Mouse (Mus musculus): Measurements from ENCODE around the gene Nab1.

GRCm38 (mm10) chr1:52515249-52515648 is 14.8 kb upstream of the Nab1 start:
- TF ChIP-seq POLR2AphosphoS2 (IDR thresholded peaks at IDR 0.05; ENCODE audit: insufficient read length, low read depth) (no peak), E2F4 (IDR thresholded peaks at IDR 0.05; ENCODE audit: insufficient read depth) (no peak), TCF12 (IDR thresholded peaks at IDR 0.05; ENCODE audit: insufficient read depth, poor library complexity, severe bottlenecking) (no peak), POLR2A (IDR thresholded peaks at IDR 0.05; ENCODE audit: insufficient read length, low read depth) (no peak), USF1 (IDR thresholded peaks at IDR 0.05; ENCODE audit: low read depth) (no peak), SRF (IDR thresholded peaks at IDR 0.05; ENCODE audit: control insufficient read depth, insufficient read length, low read depth) (no peak)

Data from myocyte (in vitro differentiated cells).